Mouse (Mus musculus): ENCODE measurements around the gene Zfyve19. TPM values are rescaled to one million over a fixed set of nuclear protein-coding genes. Genes with fewer than 3 reads are reported as not detected.

The Zfyve19 gene
- total RNA-seq, 2 experiments from 2014 or later, result 0.58 to 12.6 TPM

DNA sequence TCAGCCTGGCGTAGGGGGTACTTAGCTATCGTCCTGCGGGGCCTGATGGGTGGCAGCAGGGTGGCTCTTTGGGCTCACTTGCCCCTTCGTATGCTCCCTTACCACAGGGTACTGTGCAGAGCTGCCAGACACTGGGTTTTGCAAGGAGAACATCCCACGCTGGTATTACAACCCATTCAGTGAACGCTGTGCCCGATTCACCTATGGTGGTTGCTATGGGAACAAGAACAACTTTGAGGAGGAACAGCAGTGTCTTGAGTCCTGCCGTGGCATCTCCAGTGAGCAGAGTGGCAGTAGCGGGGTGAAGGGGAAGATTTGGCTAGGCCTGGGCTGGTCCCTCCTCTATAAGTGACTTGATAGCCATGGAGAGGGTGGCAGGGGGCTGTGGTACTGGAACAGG is 39.5 kb downstream of the Zfyve19 start:
- no peak for ATAC-seq (replicated peaks; ENCODE audit: low FRiP score, poor library complexity, severe bottlenecking)

DNA sequence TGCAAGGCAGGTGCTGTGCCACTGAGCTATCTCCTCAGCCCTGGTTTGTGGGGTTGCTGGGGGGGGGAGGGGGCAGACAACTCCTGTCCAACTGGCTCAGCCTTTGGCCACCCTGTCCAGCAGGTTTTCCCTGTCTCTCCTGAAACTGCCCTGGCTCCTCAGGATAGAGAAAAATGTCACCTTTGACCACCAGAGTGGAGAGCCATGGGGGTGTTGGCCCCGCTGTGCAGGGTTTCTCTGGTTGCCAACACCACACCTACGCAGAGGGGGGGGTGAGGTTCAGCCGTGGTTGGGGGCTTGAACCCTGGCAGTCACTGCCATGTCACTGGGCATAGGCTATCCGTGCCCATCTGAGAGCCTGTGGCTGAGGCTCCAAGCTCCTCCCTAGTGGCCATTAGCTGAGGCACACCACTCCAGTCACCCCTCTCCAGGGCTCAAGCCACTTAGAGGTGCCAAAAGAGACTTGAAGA is 41.2 kb downstream of the Zfyve19 start:
- no peak for ATAC-seq (replicated peaks; ENCODE audit: low FRiP score, poor library complexity, severe bottlenecking)

DNA sequence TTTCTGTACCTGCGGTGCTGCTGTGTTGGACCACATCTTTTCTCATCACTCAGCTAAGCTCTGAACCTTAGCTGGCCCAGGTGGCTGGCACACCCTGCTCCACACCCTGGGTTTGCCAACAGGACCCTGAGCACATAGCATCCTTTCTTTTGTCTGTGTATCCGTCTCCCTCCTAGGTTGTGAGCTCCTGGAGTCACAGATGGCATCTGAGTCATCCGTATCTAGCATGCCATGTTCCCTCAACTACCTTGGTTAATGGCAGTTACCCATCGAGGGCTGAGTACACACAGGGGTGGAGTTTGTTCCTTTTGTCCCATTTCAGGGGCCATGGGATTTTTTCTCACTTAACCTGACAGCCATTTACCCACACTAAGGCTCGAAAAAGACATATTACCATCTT is 42.0 kb downstream of the Zfyve19 start:
- ATAC-seq (replicated peaks; ENCODE audit: low FRiP score, poor library complexity, severe bottlenecking), result no peak

DNA sequence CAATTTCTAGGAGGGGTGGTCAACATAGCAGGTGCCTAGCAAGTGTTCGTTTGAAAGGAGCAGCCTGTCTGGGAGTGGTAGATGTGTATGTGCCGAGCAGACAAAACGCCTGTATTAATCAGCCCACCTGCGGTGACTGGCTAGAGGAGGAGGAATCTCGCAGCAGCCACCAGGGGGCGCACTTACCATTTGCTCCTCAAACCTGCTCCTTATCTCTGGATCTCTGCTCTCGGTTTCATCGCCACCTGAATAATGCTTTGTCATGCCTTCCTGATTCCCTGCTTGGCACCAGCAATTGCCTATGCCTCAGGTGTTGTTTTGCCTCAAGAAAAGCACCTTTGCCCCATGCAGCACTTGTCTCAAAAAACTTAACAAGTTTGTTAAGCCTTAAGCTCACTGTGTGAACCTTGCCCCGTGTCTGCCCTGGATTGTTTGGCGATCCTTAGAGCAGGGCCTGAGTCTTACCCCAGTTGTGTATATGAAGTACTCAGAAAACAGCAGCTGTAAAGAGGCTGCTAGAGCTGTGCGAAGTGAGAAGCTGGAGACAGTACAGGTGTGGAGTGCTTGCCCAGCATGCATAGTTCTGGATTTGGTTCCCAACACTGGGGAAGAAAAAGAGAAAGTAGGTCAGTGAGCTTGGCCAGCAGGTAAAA is 42.5 kb downstream of the Zfyve19 start:
- peak; percentile 86 for ATAC-seq (replicated peaks; ENCODE audit: low FRiP score, poor library complexity, severe bottlenecking)

DNA sequence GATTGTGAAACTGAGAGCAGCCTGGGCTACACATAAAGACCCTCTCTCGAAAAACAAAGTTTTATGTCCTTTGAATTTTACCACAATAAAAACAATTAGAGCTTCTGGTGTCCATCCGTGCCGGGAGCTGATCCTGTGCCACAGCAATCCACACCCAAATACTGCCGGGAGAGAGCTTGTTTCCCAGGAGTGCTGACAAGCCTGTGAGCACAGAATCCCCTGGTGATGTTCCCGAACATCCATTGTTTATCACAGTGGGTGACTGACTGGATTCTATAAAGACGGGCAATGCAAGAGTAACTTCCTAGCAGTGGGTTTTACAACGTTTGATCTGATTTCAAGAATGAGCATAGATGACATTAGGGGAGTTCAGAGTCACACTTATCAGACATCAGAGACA is 46.6 kb downstream of the Zfyve19 start:
- ATAC-seq (replicated peaks; ENCODE audit: low FRiP score, poor library complexity, severe bottlenecking), result no peak

DNA sequence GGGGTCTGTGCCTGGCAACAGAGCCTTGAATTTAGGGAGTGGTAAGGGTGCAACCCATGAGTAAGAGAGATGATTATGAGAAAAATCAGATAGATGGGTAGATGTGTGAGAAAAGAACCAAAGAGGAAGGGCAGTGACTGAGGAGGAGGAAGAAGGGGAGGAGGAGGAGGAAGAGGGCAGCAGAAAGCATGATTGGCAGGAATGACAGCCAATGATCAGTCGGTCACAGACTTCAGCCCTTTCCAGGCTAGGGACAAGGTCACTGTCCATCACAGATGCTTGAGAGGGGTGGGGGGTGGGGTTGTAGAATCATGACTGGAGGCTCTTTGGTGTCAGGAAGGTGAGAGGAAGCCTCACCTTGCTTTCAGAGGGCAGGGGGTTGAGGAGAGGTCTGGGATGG is 52.1 kb downstream of the Zfyve19 start:
- no peak for ATAC-seq (replicated peaks; ENCODE audit: low FRiP score, poor library complexity, severe bottlenecking)

DNA sequence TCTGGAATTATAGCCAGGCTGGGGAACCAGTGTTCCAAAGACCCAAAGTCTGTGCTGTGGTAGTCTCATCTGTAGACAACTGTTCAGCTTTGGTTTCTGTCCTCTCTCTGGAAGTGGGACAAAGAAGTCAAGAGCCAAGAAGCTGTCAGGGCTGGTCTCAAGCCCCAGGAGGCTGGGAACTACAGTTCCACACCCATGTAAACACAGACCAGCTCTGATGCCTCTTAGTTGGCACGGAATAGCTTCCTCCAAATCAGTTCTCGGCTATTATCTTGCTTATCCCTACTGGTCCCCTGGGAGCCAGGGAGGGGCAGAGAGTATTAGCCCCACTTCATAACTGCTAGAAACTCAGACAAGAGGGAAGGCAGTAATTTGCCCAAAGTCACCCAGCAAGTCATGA is 52.9 kb downstream of the Zfyve19 start:
- ATAC-seq (replicated peaks; ENCODE audit: low FRiP score, poor library complexity, severe bottlenecking), result no peak

DNA sequence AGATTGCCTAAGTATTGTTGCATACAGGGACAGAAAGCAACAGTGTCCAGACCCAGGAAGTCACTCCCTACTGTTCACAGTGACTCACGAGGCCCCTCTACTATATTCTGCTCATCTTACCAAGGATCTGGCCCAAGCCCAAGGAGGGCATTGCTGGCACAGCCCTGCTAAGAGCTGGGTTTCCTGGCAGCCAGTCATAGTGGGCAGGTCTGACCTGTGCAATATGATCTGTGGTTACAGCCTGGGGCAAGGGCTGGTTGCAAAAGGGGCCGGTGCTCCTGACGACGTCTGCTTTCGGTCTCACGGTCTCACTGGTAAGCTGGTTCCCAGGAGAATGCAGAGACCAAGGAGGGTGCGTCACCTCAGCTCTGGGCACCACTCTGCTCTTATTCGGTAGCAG is 54.6 kb downstream of the Zfyve19 start:
- no peak for ATAC-seq (replicated peaks; ENCODE audit: low FRiP score, poor library complexity, severe bottlenecking)

DNA sequence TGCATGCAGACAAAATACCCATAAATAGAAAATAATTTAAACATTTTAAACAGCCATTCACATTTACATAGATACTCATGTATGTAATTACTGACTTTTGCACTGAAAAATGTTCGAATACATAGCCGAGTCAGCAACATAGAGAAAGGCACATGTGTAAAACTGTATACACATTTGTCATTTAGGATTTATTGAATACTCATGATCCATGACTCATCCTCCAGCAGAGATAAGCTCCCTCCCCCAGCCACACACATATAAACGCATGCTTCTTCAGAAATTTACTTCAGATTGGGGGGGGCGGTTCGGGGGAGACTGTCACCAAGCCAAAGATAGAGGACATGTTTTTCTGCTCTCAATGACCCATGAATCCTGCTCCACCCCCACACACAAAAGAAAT is 55.4 kb downstream of the Zfyve19 start:
- no peak for ATAC-seq (replicated peaks; ENCODE audit: low FRiP score, poor library complexity, severe bottlenecking)

Other genes with a start within 250 kb of the Zfyve19 start
- gene Ccdc32, start 179.2 kb upstream of the Zfyve19 start, total RNA-seq (2015; ENCODE audit: low replicate concordance), result 1.9 and 8.8 TPM in 2 replicates
- gene Ccdc32, start 179.2 kb upstream of the Zfyve19 start, total RNA-seq (2017; ENCODE audit: low replicate concordance), result 4.9 and 7.5 TPM in 2 replicates
- 2.9 and 4.0 TPM in 2 replicates for gene Rpusd2, start 173.8 kb upstream of the Zfyve19 start, total RNA-seq (2015; ENCODE audit: low replicate concordance)
- gene Rpusd2, start 173.8 kb upstream of the Zfyve19 start, total RNA-seq (2017; ENCODE audit: low replicate concordance), result 2.3 and 2.5 TPM in 2 replicates
- gene Knl1, start 161.5 kb upstream of the Zfyve19 start, total RNA-seq (2015; ENCODE audit: low replicate concordance), result 25.9 and 29.8 TPM in 2 replicates
- 47.8 and 56.3 TPM in 2 replicates for gene Knl1, start 161.5 kb upstream of the Zfyve19 start, total RNA-seq (2017; ENCODE audit: low replicate concordance)
- 16.1 and 18.8 TPM in 2 replicates for gene Rad51, start 95.8 kb upstream of the Zfyve19 start, total RNA-seq (2015; ENCODE audit: low replicate concordance)
- gene Rad51, start 95.8 kb upstream of the Zfyve19 start, total RNA-seq (2017; ENCODE audit: low replicate concordance), result 14.1 and 29.6 TPM in 2 replicates
- 17.8 and 21.7 TPM in 2 replicates for gene Rmdn3, start 51.6 kb upstream of the Zfyve19 start, total RNA-seq (2015; ENCODE audit: low replicate concordance)
- 27.9 and 33.2 TPM in 2 replicates for gene Rmdn3, start 51.6 kb upstream of the Zfyve19 start, total RNA-seq (2017; ENCODE audit: low replicate concordance)
- not detected in 2 replicates for gene Gchfr, start 40.8 kb upstream of the Zfyve19 start, total RNA-seq (2015; ENCODE audit: low replicate concordance)
- gene Gchfr, start 40.8 kb upstream of the Zfyve19 start, total RNA-seq (2017; ENCODE audit: low replicate concordance), result 1.5 TPM in 1 of 2 replicates, not detected in the other
- not detected in 2 replicates for gene Gm14137, start 34.1 kb upstream of the Zfyve19 start, total RNA-seq (2015; ENCODE audit: low replicate concordance)
- not detected in 2 replicates for gene Gm14137, start 34.1 kb upstream of the Zfyve19 start, total RNA-seq (2017; ENCODE audit: low replicate concordance)
- 3.8 and 22.3 TPM in 2 replicates for gene Dnajc17, start 178 bp downstream of the Zfyve19 start, total RNA-seq (2015; ENCODE audit: low replicate concordance)
- gene Dnajc17, start 178 bp downstream of the Zfyve19 start, total RNA-seq (2017; ENCODE audit: low replicate concordance), result 4.5 and 12.4 TPM in 2 replicates
- gene Ppp1r14d, start 21.3 kb downstream of the Zfyve19 start, total RNA-seq (2015; ENCODE audit: low replicate concordance), result not detected in 2 replicates
- not detected in 2 replicates for gene Ppp1r14d, start 21.3 kb downstream of the Zfyve19 start, total RNA-seq (2017; ENCODE audit: low replicate concordance)
- not detected in 2 replicates for gene Spint1, start 28.7 kb downstream of the Zfyve19 start, total RNA-seq (2015; ENCODE audit: low replicate concordance)
- gene Spint1, start 28.7 kb downstream of the Zfyve19 start, total RNA-seq (2017; ENCODE audit: low replicate concordance), result not detected in 2 replicates
- not detected in 2 replicates for gene Rhov, start 62.7 kb downstream of the Zfyve19 start, total RNA-seq (2015; ENCODE audit: low replicate concordance)
- not detected in 2 replicates for gene Rhov, start 62.7 kb downstream of the Zfyve19 start, total RNA-seq (2017; ENCODE audit: low replicate concordance)
- gene Vps18, start 80.1 kb downstream of the Zfyve19 start, total RNA-seq (2015; ENCODE audit: low replicate concordance), result 1.2 and 1.7 TPM in 2 replicates
- gene Vps18, start 80.1 kb downstream of the Zfyve19 start, total RNA-seq (2017; ENCODE audit: low replicate concordance), result 3.1 and 3.8 TPM in 2 replicates
- gene Dll4, start 117.2 kb downstream of the Zfyve19 start, total RNA-seq (2015; ENCODE audit: low replicate concordance), result not detected in 2 replicates
- not detected in 2 replicates for gene Dll4, start 117.2 kb downstream of the Zfyve19 start, total RNA-seq (2017; ENCODE audit: low replicate concordance)
- 0.77 TPM in 1 of 2 replicates, not detected in the other for gene Chac1, start 142.6 kb downstream of the Zfyve19 start, total RNA-seq (2015; ENCODE audit: low replicate concordance)
- gene Chac1, start 142.6 kb downstream of the Zfyve19 start, total RNA-seq (2017; ENCODE audit: low replicate concordance), result 0.42 and 1.0 TPM in 2 replicates

Data from erythroblast, adult 5-6 weeks (primary cell).